Mouse (Mus musculus): ENCODE measurements at regions not wholly inside any gene's neighbourhood (a gene's known extent, or its start where the extent isn't known, plus 50 kb on each side); places are given as distances from the start of the nearest gene placed in this dataset.

- TF ChIP-seq POLR2A (IDR thresholded peaks at IDR 0.05; ENCODE audit: borderline replicate concordance, insufficient read depth, low read length) (no peak), CTCF (IDR thresholded peaks at IDR 0.05; ENCODE audit: borderline replicate concordance, insufficient read depth, low read depth, low read length) (no peak)
Observed at GRCm38 (mm10) chr12:16268621-16269165, 342.1 kb downstream of the Lpin1 start.
